Mouse (Mus musculus) stomach, embryonic 14.5 days (tissue): ENCODE results near the gene Rpl26. TPM values are rescaled to one million over a fixed set of nuclear protein-coding genes. Genes with fewer than 3 reads are reported as not detected.
"Not testable (repeated sequence)": the region's sequence is repeated elsewhere in the genome, so short reads cannot be mapped to it uniquely, and the experiment has no call there.

Experiments
- ATAC-seq: fragments of 200-750 bp; cut with Nextera tagmentation; 2 replicates; pipeline ENCODE4 v1.8.0; 2017; ENCODE audit warnings: low read depth, moderate TSS enrichment; ENCODE audit not compliant: insufficient number of reproducible peaks, insufficient read depth, low FRiP score
- H3K27ac ChIP-seq: fragments of 300-500 bp; sonication (generic); 2 replicates; pipeline ENCODE4 v1.5.1; 2014; ENCODE audit warnings: mild to moderate bottlenecking, low read length, moderate library complexity, mixed read lengths
- H3K27me3 ChIP-seq: fragments of 300-500 bp; sonication (generic); 2 replicates; pipeline ENCODE4 v1.6.1; 2014; ENCODE audit warnings: low read length, control low read depth, mixed read lengths; ENCODE audit not compliant: control insufficient read depth, insufficient read depth
- H3K36me3 ChIP-seq: fragments of 300-500 bp; sonication (generic); 2 replicates; pipeline ENCODE4 v1.6.1; 2014; ENCODE audit warnings: mild to moderate bottlenecking, control low read depth, low read length, moderate library complexity, mixed read lengths; ENCODE audit not compliant: control insufficient read depth, insufficient read depth
- H3K4me1 ChIP-seq: fragments of 300-500 bp; sonication (generic); 2 replicates; pipeline ENCODE4 v1.6.1; 2014; ENCODE audit warnings: low read length, control low read depth, mixed read lengths; ENCODE audit not compliant: control insufficient read depth, insufficient read depth
- H3K4me2 ChIP-seq: fragments of 300-500 bp; sonication (generic); replicated peaks from 2 replicates; pipeline ENCODE4 v1.6.1; 2014; ENCODE audit warnings: low read depth, low read length, control low read depth
- H3K4me3 ChIP-seq: fragments of 300-500 bp; sonication (generic); 2 replicates; pipeline ENCODE4 v1.5.1; 2014; ENCODE audit warnings: low read depth, low read length, control low read depth
- H3K9ac ChIP-seq: fragments of 300-500 bp; sonication (generic); replicated peaks from 2 replicates; pipeline ENCODE4 v1.6.1; 2014; ENCODE audit warnings: low read depth, mild to moderate bottlenecking, control low read depth, low read length, moderate library complexity, mixed read lengths
- H3K9me3 ChIP-seq: fragments of 300-500 bp; sonication (generic); 2 replicates; pipeline ENCODE4 v1.6.1; 2016; ENCODE audit warnings: low read depth, low read length, control low read depth; ENCODE audit not compliant: control insufficient read depth
- WGBS: fragments of 180-500 bp; shearing (Covaris S2); extraction: QIAGEN DNeasy Blood & Tissue Kit; methylation state at CpG from one replicate; pipeline ENCODE4 v1.1.7; 2014; 5-methylcytosine and 5-hydroxymethylcytosine counted together
- polyA plus RNA-seq: library from polyadenylated mRNA; unstranded; fragments of >200 nt; fragmentation: Nextera tagmentation; extraction: Ambion mirVana; gene quantifications from 2 replicates; pipeline ENCODE4 v1.2.1, GENCODE M21; 2014

Rpl26 gene
- polyA plus RNA-seq, 1 experiment from 2014 or later, result 1,288 TPM

DNA sequence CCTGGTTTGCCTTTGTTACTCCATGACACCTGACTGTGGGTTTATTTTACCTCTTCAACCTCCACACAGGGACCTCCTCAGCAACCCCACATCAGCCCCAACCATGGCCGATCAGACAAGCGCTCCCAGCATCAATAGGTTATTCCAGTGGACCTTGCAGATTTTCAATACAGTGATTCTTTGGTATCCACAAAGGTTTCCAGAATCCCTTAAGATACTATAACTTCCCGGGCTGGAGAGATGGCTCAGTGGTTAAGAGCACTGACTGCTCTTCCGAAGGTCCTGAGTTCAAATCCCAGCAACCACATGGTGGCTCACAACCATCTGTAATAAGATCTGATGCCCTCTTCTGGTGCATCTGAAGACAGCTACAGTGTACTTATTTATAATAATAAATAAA, 35.6 kb downstream of the Rpl26 start:
- H3K27ac ChIP-seq, ATAC-seq, H3K9me3 ChIP-seq, H3K4me3 ChIP-seq, H3K4me2 ChIP-seq, H3K36me3 ChIP-seq, H3K9ac ChIP-seq, H3K27me3 ChIP-seq, H3K4me1 ChIP-seq: not testable (repeated sequence)
- 82% methylated on average over 4 of the region's 4 CpGs for WGBS

- 1% methylated on average over 16 of the region's 16 CpGs for WGBS
- no peaks in the 10 kb centered on the region for H3K36me3 ChIP-seq
- no peaks in the 10 kb centered on the region for H3K9me3 ChIP-seq
- peak overlapping the region; percentile 31 for H3K4me3 ChIP-seq
- H3K4me2 ChIP-seq, result peak overlapping the region; percentile 59
- peak overlapping the region; percentile 0; the same call in 1 of the 2 replicates for H3K9ac ChIP-seq
- peak; percentile 98 for ATAC-seq
- no peaks in the 10 kb centered on the region for H3K27me3 ChIP-seq
- H3K27ac ChIP-seq, result peak overlapping the region; percentile 44; the same call in 1 of the 2 replicates
- peaks cover 6% of the 10 kb centered on the region; the same call in 1 of the 2 replicates for H3K4me1 ChIP-seq
Measured at GRCm38 (mm10) chr11:68939451-68940304, 38.3 kb downstream of the Rpl26 start.

DNA sequence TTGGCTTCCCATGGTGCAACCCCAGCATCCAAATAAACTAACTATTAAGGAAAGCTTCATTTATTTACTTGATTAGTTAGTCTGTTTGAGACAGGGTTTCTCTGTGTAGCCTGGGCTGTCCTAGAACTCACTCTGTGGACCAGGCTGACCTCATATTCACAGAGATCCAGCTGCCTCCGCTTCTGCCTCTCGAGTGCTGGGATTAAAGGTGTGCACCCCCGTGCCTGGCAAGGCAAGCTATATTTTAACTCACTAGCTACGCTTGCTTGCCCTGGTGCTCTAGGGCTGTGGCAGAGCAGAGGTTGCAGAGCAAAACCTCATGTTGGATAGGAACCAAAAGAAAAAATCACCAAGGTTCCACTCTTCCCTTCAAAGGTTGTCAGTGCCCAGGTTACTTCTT, 39.1 kb downstream of the Rpl26 start:
- ATAC-seq, result no peak
- H3K27me3 ChIP-seq, result no peaks in the 10 kb centered on the region
- peak overlapping the region; percentile 0; the same call in 1 of the 2 replicates for H3K9ac ChIP-seq
- peaks cover 6% of the 10 kb centered on the region; the same call in 1 of the 2 replicates for H3K4me1 ChIP-seq
- no peak overlapping the region; the same call in 1 of the 2 replicates for H3K27ac ChIP-seq
- no peaks in the 10 kb centered on the region for H3K9me3 ChIP-seq
- no peaks in the 10 kb centered on the region for H3K36me3 ChIP-seq
- H3K4me3 ChIP-seq, result peak overlapping the region; percentile 31
- 47% methylated on average over 4 of the region's 4 CpGs for WGBS
- H3K4me2 ChIP-seq, result peak overlapping the region; percentile 59

DNA sequence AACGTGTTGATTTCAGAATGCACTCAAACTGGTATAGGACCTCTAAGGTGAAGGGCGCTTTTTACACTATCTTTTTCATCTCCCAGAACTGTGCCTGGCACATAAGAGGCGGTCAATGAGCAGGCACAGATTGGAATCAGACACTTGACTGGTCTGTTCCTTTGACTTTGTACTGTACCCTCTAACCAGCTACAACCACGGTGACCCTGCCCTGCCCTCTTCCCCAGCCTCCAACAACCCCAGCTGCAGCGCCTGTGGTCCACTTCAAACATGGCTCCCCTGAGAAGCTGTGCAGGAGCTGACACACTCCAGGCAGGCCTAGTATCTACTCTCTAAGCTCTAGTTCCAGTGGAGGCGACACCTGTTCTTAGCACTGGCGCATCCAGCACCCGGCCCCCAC, 41.3 kb downstream of the Rpl26 start:
- H3K9ac ChIP-seq, result no peak overlapping the region
- ATAC-seq, result no peak
- H3K4me3 ChIP-seq, result no peak overlapping the region
- peaks cover 13% of the 10 kb centered on the region; the same call in 1 of the 2 replicates for H3K4me1 ChIP-seq
- no peak overlapping the region for H3K4me2 ChIP-seq
- H3K9me3 ChIP-seq, result no peaks in the 10 kb centered on the region
- no peaks in the 10 kb centered on the region for H3K27me3 ChIP-seq
- no peaks in the 10 kb centered on the region for H3K36me3 ChIP-seq
- WGBS, result 84% methylated on average over 8 of the region's 8 CpGs
- H3K27ac ChIP-seq, result no peak overlapping the region

DNA sequence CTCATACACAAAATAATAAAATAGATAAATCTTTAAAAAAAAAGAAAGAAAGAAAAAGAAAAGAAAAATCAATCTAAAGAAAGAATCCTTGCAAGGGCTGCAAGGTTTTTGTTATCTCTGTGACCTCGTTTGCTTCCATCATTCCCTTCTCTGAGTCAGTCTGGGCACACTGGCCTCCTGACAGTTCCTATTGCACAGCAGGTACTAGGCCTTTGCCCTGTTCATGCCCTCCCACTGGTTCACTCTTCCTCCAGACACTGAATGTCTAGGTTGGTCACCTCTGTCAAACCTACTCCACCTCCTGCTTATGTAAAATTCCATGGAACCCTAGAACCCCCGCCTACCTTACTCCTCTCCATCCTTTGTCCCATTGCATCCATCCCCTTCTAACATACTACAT, 43.9 kb downstream of the Rpl26 start:
- H3K36me3 ChIP-seq, result no peaks in the 10 kb centered on the region
- H3K9ac ChIP-seq, result no peak overlapping the region
- WGBS, result 81% methylated on average over 2 of the region's 2 CpGs
- no peak overlapping the region for H3K4me3 ChIP-seq
- no peak overlapping the region for H3K4me2 ChIP-seq
- H3K4me1 ChIP-seq, result peaks cover 12% of the 10 kb centered on the region; the same call in 1 of the 2 replicates
- no peaks in the 10 kb centered on the region for H3K27me3 ChIP-seq
- H3K27ac ChIP-seq, result no peak overlapping the region
- H3K9me3 ChIP-seq, result no peaks in the 10 kb centered on the region
- ATAC-seq, result no peak

- H3K4me3 ChIP-seq, result no peak overlapping the region
- WGBS, result 93% methylated on average over 4 of the region's 4 CpGs
- no peak overlapping the region for H3K27ac ChIP-seq
- H3K36me3 ChIP-seq, result no peaks in the 10 kb centered on the region
- H3K9me3 ChIP-seq, result no peaks in the 10 kb centered on the region
- 0 out of 2 replicates have a peak, but pooled peaks cover 8% of the 10 kb centered on the region for H3K4me1 ChIP-seq
- no peak overlapping the region for H3K9ac ChIP-seq
- H3K4me2 ChIP-seq, result no peak overlapping the region
- H3K27me3 ChIP-seq, result no peaks in the 10 kb centered on the region
- ATAC-seq, result no peak
Measured at GRCm38 (mm10) chr11:68946001-68946400, 44.6 kb downstream of the Rpl26 start.

- H3K9me3 ChIP-seq, result no peaks in the 10 kb centered on the region
- no peaks in the 10 kb centered on the region for H3K27me3 ChIP-seq
- peak overlapping the region; percentile 14; the same call in 1 of the 2 replicates for H3K9ac ChIP-seq
- no peak overlapping the region for H3K27ac ChIP-seq
- H3K36me3 ChIP-seq, result no peaks in the 10 kb centered on the region
- peak overlapping the region; percentile 17; the same call in 1 of the 2 replicates for H3K4me3 ChIP-seq
- 11% methylated on average over 16 of the region's 16 CpGs for WGBS
- H3K4me1 ChIP-seq, result 0 out of 2 replicates have a peak, but pooled peaks cover 8% of the 10 kb centered on the region
- no peak for ATAC-seq
- H3K4me2 ChIP-seq, result peak overlapping the region; percentile 31
Measured at GRCm38 (mm10) chr11:68946806-68947440, 45.5 kb downstream of the Rpl26 start.

DNA sequence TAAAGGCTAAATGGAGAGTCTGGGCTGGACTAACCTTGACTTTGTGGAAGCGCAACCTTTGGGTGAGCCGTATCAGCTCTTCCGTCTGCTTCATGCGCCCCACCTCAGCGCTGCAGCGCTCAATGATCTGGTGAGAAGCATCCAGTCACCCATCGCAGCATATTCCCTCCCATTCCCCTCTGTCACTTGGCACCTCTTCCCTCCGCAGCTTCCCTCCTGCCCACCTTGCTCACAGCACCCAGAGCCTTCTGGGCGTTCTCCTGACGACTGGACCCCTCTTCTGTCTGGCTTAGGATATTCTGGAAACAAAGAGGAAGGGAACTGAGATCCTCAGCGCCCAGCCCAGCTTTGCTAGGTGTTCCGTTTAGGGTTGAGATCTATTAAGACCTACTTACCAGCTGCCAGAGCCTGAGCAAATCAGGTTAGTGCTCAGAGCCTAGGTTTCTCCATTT, 46.2 kb downstream of the Rpl26 start:
- Histone ChIP-seq H3K4me2 (peak overlapping the region; percentile 31; the same call in 1 of the 2 replicates), H3K36me3 (no peaks in the 10 kb centered on the region), H3K9me3 (no peaks in the 10 kb centered on the region), H3K4me3 (peak overlapping the region; percentile 17; the same call in 1 of the 2 replicates), H3K27me3 (no peaks in the 10 kb centered on the region), H3K9ac (no peak overlapping the region), H3K27ac (no peak overlapping the region), H3K4me1 (0 out of 2 replicates have a peak, but pooled peaks cover 8% of the 10 kb centered on the region)
- 6% methylated on average over 12 of the region's 12 CpGs for WGBS
- ATAC-seq, result no peak
